Mouse (Mus musculus) MEL (cell line): ENCODE data around the gene Muc16.

Source experiments
- CTCF ChIP-seq, 3 experiments: IDR thresholded peaks in 2 of 3; conservative IDR thresholded peaks in 1 of 3; 2 replicates each; pipeline ENCODE4 v1.5.1; 2011 to 2012; ENCODE audit warnings: low read length in 3 of 3, low read depth in 2 of 3, mild to moderate bottlenecking in 2 of 3, improper control_type of control experiment in 1 of 3, inconsistent platforms in 1 of 3, mixed read lengths in 1 of 3, moderate library complexity in 1 of 3; ENCODE audit not compliant: control insufficient read depth in 1 of 3, insufficient read depth in 1 of 3, poor library complexity in 1 of 3, severe bottlenecking in 1 of 3
- E2F4 ChIP-seq: IDR thresholded peaks from 2 replicates; pipeline ENCODE4 v1.6.1; 2011; ENCODE audit warnings: low read depth, low read length, improper control_type of control experiment, borderline replicate concordance
- GABPA ChIP-seq: IDR thresholded peaks from 2 replicates; pipeline ENCODE4 v1.6.1; 2012; ENCODE audit warnings: low read depth, mild to moderate bottlenecking, inconsistent platforms, low read length, improper control_type of control experiment, moderate library complexity
- HCFC1 ChIP-seq: IDR thresholded peaks from 2 replicates; pipeline ENCODE4 v1.6.1; 2012; ENCODE audit warnings: low read depth, mild to moderate bottlenecking, inconsistent platforms, low read length, improper control_type of control experiment, moderate library complexity
- MAFK ChIP-seq: IDR thresholded peaks from 2 replicates; pipeline ENCODE4 v1.6.1; 2011; ENCODE audit warnings: low read depth, mild to moderate bottlenecking, low read length, improper control_type of control experiment, borderline replicate concordance
- MXI1 ChIP-seq: IDR thresholded peaks from 2 replicates; pipeline ENCODE4 v1.6.1; 2011; ENCODE audit warnings: mild to moderate bottlenecking, low read depth, low read length, improper control_type of control experiment
- NELFE ChIP-seq: IDR thresholded peaks from 2 replicates; pipeline ENCODE4 v1.6.1; 2011; ENCODE audit warnings: low read depth, low read length, improper control_type of control experiment
- POLR2A ChIP-seq, 2 experiments: IDR thresholded peaks; 2 replicates each; pipeline ENCODE4 v1.6.1; 2011 to 2012; ENCODE audit warnings: low read length in 2 of 2, mild to moderate bottlenecking in 2 of 2, control low read depth in 1 of 2, improper control_type of control experiment in 1 of 2, low read depth in 1 of 2, moderate library complexity in 1 of 2; ENCODE audit not compliant: control insufficient read depth in 1 of 2, insufficient read depth in 1 of 2, poor library complexity in 1 of 2
- TCF12 ChIP-seq: IDR thresholded peaks from 2 replicates; pipeline ENCODE4 v1.6.1; 2014; ENCODE audit warnings: low read depth, mild to moderate bottlenecking, inconsistent platforms, low read length, improper control_type of control experiment, moderate library complexity

GRCm38 (mm10) chr9:18467350-18467749 lies 207.0 kb downstream of the Muc16 start:
- TF ChIP-seq CTCF (IDR thresholded peaks at IDR 0.05 in 2 of 3, conservative IDR thresholded peaks at IDR 0.05 in 1 of 3; ENCODE audit: control insufficient read depth in 1 of 3, insufficient read depth in 1 of 3, low read depth in 2 of 3, low read length in 3 of 3, poor library complexity in 1 of 3, severe bottlenecking in 1 of 3): no peak
- no peak for TF ChIP-seq TCF12
- no peak for TF ChIP-seq POLR2A (IDR thresholded peaks at IDR 0.05; ENCODE audit: control insufficient read depth in 1 of 2, insufficient read depth in 1 of 2, low read depth in 1 of 2, low read length in 2 of 2, poor library complexity in 1 of 2)
- no peak for TF ChIP-seq GABPA
- no peak for TF ChIP-seq MAFK
- TF ChIP-seq HCFC1: no peak
- TF ChIP-seq NELFE: no peak
- no peak for TF ChIP-seq MXI1
- TF ChIP-seq E2F4: no peak
